Mouse (Mus musculus) cerebellum, adult 2 months (tissue): Measurements from ENCODE around the gene Hdac6.

Experiments
- CTCF ChIP-seq: fragments of 200-500 bp; IDR thresholded peaks from 2 replicates; pipeline ENCODE4 v1.5.1; 2011; ENCODE audit warnings: low read depth, mild to moderate bottlenecking, control low read depth, low read length, moderate library complexity, borderline replicate concordance; ENCODE audit not compliant: insufficient read depth
- POLR2A ChIP-seq: fragments of 200-500 bp; IDR thresholded peaks from 2 replicates; pipeline ENCODE4 v1.6.1; 2011; ENCODE audit warnings: low read length, control low read depth, borderline replicate concordance; ENCODE audit not compliant: insufficient read depth

GRCm38 (mm10) chrX:7904441-7904840 lies 43.2 kb downstream of the Hdac6 start:
- TF ChIP-seq CTCF (no peak), POLR2A (no peak)
